Mouse (Mus musculus): ENCODE results near the gene Slc27a3. TPM values are rescaled to one million over a fixed set of nuclear protein-coding genes. Genes with fewer than 3 reads are reported as not detected.

Slc27a3 gene
- total and polyA plus RNA-seq, 3 experiments: 1.3 to 2.6 (median 1.9) TPM

DNA sequence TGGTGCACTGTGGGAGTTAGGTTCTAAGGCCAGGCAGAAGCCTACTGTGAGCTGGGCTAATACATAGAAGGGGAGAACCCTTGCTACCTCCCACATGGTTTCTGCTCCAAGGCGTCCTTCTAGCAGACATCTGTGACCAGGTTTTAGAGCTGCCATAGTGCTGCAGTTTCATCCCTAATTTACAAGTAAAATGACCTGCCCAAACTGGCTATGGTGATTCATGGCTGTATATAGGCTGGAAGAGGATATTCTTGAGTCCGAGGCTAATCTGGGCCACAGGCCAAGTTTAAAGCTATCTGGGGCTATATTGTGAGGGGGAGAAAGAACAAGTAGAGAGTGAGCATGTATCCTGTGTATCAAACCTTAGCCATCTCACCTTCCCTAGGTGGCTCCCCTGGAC, 20.7 kb downstream of the Slc27a3 start:
- in situ Hi-C loops (cut with MboI; ENCODE audit: low pct_ligation_motif_present, low pct_unique_long_range_greater_than_20kb, low sequenced_read_pairs) (no loop called here), dilution Hi-C loops (cut with MboI; ENCODE audit: extremely low pct_ligation_motif_present, extremely low pct_unique_long_range_greater_than_20kb, low sequenced_read_pairs) (no loop called here)
- H3K9me3 ChIP-seq (replicated peaks; ENCODE audit: low read length): no peaks in the 10 kb centered on the region
- no peak overlapping the region for H3K4me3 ChIP-seq (replicated peaks in 1 of 3; ENCODE audit: low read depth in 2 of 3, low read length in 2 of 3, poor library complexity in 1 of 3)
- H3K36me3 ChIP-seq (replicated peaks in 1 of 2; ENCODE audit: control insufficient read depth in 1 of 2, insufficient read depth in 1 of 2, low read length in 1 of 2): peaks cover 0 to 4% of the 10 kb centered on the region in 2 experiments
- no peaks in the 10 kb centered on the region for H3K27me3 ChIP-seq (replicated peaks)
- H3K4me2 ChIP-seq (ENCODE audit: insufficient read depth, low read depth, poor library complexity, severe bottlenecking): 0 out of 2 replicates have a peak overlapping the region, but pooled peaks have one; percentile 5
- TF ChIP-seq POLR2A (IDR thresholded peaks at IDR 0.05; ENCODE audit: low read depth, low read length): no peak
- no peak for TF ChIP-seq MYC (IDR thresholded peaks at IDR 0.05; ENCODE audit: low read depth, low read length)
- TF ChIP-seq POLR2AphosphoS2 (IDR thresholded peaks at IDR 0.05; ENCODE audit: low read depth, low read length): no peak
- no peak for TF ChIP-seq MXI1 (IDR thresholded peaks at IDR 0.05; ENCODE audit: low read depth, low read length)
- no peak for TF ChIP-seq JUND (conservative IDR thresholded peaks at IDR 0.05; ENCODE audit: low read depth, low read length)
- no peak for TF ChIP-seq TBP (conservative IDR thresholded peaks at IDR 0.05; ENCODE audit: low read depth, low read length)
- TF ChIP-seq EP300 (IDR thresholded peaks at IDR 0.05; ENCODE audit: low read length): no peak
- TF ChIP-seq GABPA (IDR thresholded peaks at IDR 0.05; ENCODE audit: insufficient replicate concordance, low read depth, low read length): no peak
- no peak for TF ChIP-seq ELF1 (IDR thresholded peaks at IDR 0.05; ENCODE audit: low read depth, low read length)
- TF ChIP-seq ZKSCAN1 (IDR thresholded peaks at IDR 0.05; ENCODE audit: borderline replicate concordance, low read depth, low read length): no peak
- no peak for TF ChIP-seq IRF4 (IDR thresholded peaks at IDR 0.05; ENCODE audit: low read depth, low read length)
- TF ChIP-seq SIN3A (IDR thresholded peaks at IDR 0.05; ENCODE audit: low read length): no peak
- H3K79me2 ChIP-seq (replicated peaks; ENCODE audit: control insufficient read depth, extremely low read depth, insufficient read depth, poor library complexity, severe bottlenecking): no peaks in the 10 kb centered on the region
- H3K9ac ChIP-seq (ENCODE audit: insufficient read depth, low read depth): no peak overlapping the region
- H3K4me1 ChIP-seq (ENCODE audit: control insufficient read depth in 1 of 2, insufficient read depth in 2 of 2): peaks cover 5 to 32% of the 10 kb centered on the region in 2 experiments
- peak; percentile 76 for DNase-seq (ENCODE audit: extremely low read depth)
- no peak overlapping the region for H3K27ac ChIP-seq (ENCODE audit: insufficient read depth, low read depth)

DNA sequence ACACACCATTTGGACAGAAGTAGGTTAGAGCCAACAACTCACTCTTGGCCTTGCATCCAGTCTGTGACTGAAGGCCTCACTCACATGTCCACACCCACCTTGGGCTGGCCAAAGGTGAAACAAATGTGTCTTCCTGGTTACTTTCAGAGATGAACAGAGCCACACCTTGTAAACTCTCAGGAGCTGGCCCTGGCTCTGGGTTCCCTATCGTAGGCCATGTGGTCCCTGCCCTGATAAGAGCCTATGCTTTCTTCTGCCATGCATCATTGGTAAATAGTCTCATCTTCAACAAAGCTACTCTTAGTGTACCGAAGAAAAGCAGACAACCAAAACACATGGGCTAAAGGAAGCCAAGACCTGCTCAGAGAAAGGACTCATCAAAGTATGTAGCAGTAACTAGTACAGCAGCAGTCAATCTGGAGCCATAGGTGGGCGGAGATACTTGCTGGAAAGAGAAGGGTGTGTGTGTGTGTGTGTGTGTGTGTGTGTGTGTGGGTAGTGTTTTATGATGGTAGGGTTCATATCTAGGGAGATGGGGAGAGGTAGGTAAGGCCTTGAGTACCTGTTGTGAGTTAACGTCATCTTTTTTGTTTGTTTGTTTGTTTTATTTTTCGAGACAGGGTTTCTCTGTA, 22.6 kb downstream of the Slc27a3 start:
- H3K4me1 ChIP-seq (ENCODE audit: control insufficient read depth in 1 of 2, insufficient read depth in 2 of 2): peaks cover 4 to 32% of the 10 kb centered on the region in 2 experiments; a peak in 3 of 4 replicates
- no peaks in the 10 kb centered on the region for H3K27me3 ChIP-seq (replicated peaks)
- no peak overlapping the region for H3K27ac ChIP-seq (ENCODE audit: insufficient read depth, low read depth)
- no peaks in the 10 kb centered on the region for H3K9me3 ChIP-seq (replicated peaks; ENCODE audit: low read length)
- no peaks in the 10 kb centered on the region for H3K79me2 ChIP-seq (replicated peaks; ENCODE audit: control insufficient read depth, extremely low read depth, insufficient read depth, poor library complexity, severe bottlenecking)
- in situ Hi-C loops (cut with MboI; ENCODE audit: low pct_ligation_motif_present, low pct_unique_long_range_greater_than_20kb, low sequenced_read_pairs) (no loop called here), dilution Hi-C loops (cut with MboI; ENCODE audit: extremely low pct_ligation_motif_present, extremely low pct_unique_long_range_greater_than_20kb, low sequenced_read_pairs) (no loop called here)
- TF ChIP-seq SMC3 (IDR thresholded peaks at IDR 0.05; ENCODE audit: low read depth, low read length) (no peak), MAZ (IDR thresholded peaks at IDR 0.05; ENCODE audit: low read depth, low read length) (no peak), MAX (IDR thresholded peaks at IDR 0.05; ENCODE audit: low read length) (no peak), TCF12 (IDR thresholded peaks at IDR 0.05; ENCODE audit: low read depth, low read length) (no peak), UBTF (IDR thresholded peaks at IDR 0.05; ENCODE audit: low read depth, low read length) (no peak)
- H3K4me2 ChIP-seq (ENCODE audit: insufficient read depth, low read depth, poor library complexity, severe bottlenecking): no peak overlapping the region
- H3K4me3 ChIP-seq (replicated peaks in 1 of 3; ENCODE audit: low read depth in 2 of 3, low read length in 2 of 3, poor library complexity in 1 of 3): no peak overlapping the region
- peaks cover 4 to 14% of the 10 kb centered on the region in 2 experiments for H3K36me3 ChIP-seq (replicated peaks in 1 of 2; ENCODE audit: control insufficient read depth in 1 of 2, insufficient read depth in 1 of 2, low read length in 1 of 2)
- no peak for DNase-seq (ENCODE audit: extremely low read depth)
- no peak overlapping the region for H3K9ac ChIP-seq (ENCODE audit: insufficient read depth, low read depth)

Data from CH12.LX (cell line).